Mouse (Mus musculus) liver, embryonic 11.5 days (tissue): ENCODE results near the gene Snrpg. TPM values are rescaled to one million over a fixed set of nuclear protein-coding genes. Genes with fewer than 3 reads are reported as not detected.

ENCODE experiments used
- ATAC-seq: fragments of 200-750 bp; cut with Nextera tagmentation; replicated peaks from 2 replicates; pipeline ENCODE4 v1.8.0; 2017; ENCODE audit warnings: moderate number of reproducible peaks, mild to moderate bottlenecking, moderate TSS enrichment, moderate library complexity; ENCODE audit not compliant: low FRiP score
- DNase-seq: peaks from one replicate; pipeline ENCODE4 v3.0.0-alpha.2; 2017; ENCODE audit warnings: low spot score
- H3K27ac ChIP-seq: fragments of 300-500 bp; sonication (generic); 2 replicates; pipeline ENCODE4 v1.5.1; 2014; ENCODE audit warnings: mild to moderate bottlenecking, low read depth, low read length, control low read depth
- H3K27me3 ChIP-seq: fragments of 300-500 bp; sonication (generic); replicated peaks from 2 replicates; pipeline ENCODE4 v1.6.1; 2014; ENCODE audit warnings: low read length, mixed read lengths; ENCODE audit not compliant: control insufficient read depth, insufficient read depth
- H3K36me3 ChIP-seq: fragments of 300-500 bp; sonication (generic); 2 replicates; pipeline ENCODE4 v1.6.1; 2014; ENCODE audit warnings: mild to moderate bottlenecking, low read length, moderate library complexity, mixed read lengths; ENCODE audit not compliant: control insufficient read depth, insufficient read depth
- H3K4me1 ChIP-seq: fragments of 300-500 bp; sonication (generic); replicated peaks from 2 replicates; pipeline ENCODE4 v1.6.1; 2014; ENCODE audit warnings: low read length, mixed read lengths; ENCODE audit not compliant: control insufficient read depth, insufficient read depth
- H3K4me2 ChIP-seq: fragments of 300-500 bp; sonication (generic); 2 replicates; pipeline ENCODE4 v1.6.1; 2014; ENCODE audit warnings: mild to moderate bottlenecking, control low read depth, moderate library complexity
- H3K4me3 ChIP-seq: fragments of 300-500 bp; sonication (generic); 2 replicates; pipeline ENCODE4 v1.5.1; 2014; ENCODE audit warnings: low read depth, low read length, control low read depth
- H3K9ac ChIP-seq: fragments of 300-500 bp; sonication (generic); 2 replicates; pipeline ENCODE4 v1.6.1; 2014; ENCODE audit warnings: low read depth, low read length, control low read depth
- H3K9me3 ChIP-seq: fragments of 300-500 bp; sonication (generic); 2 replicates; pipeline ENCODE4 v1.6.1; 2016; ENCODE audit warnings: low read length, inconsistent platforms, mixed read lengths; ENCODE audit not compliant: control insufficient read depth
- WGBS: fragments of 180-500 bp; shearing (Covaris S2); extraction: QIAGEN DNeasy Blood & Tissue Kit; methylation state at CpG from one replicate; pipeline ENCODE4 v1.1.7; 2014; 5-methylcytosine and 5-hydroxymethylcytosine counted together
- polyA plus RNA-seq: library from polyadenylated mRNA; unstranded; fragments of >200 nt; fragmentation: Nextera tagmentation; extraction: Ambion mirVana; gene quantifications from 2 replicates; pipeline ENCODE4 v1.2.1, GENCODE M21; 2014

Snrpg gene
- polyA plus RNA-seq, 1 experiment from 2014 or later, result 785 TPM

GRCm38 (mm10) chr6:86406306-86406705 lies 35.2 kb downstream of the Snrpg start:
- no peak overlapping the region for H3K4me2 ChIP-seq
- H3K9ac ChIP-seq, result no peak overlapping the region
- no peaks in the 10 kb centered on the region for H3K9me3 ChIP-seq
- H3K36me3 ChIP-seq, result peaks cover 2% of the 10 kb centered on the region; the same call in 1 of the 2 replicates
- H3K4me1 ChIP-seq, result peaks cover 6% of the 10 kb centered on the region; the same call in 1 of the 2 replicates
- no peaks in the 10 kb centered on the region for H3K27me3 ChIP-seq
- no peak overlapping the region for H3K4me3 ChIP-seq
- DNase-seq (no peak), ATAC-seq (no peak)
- H3K27ac ChIP-seq, result no peak overlapping the region

- WGBS, result 85% methylated on average over 6 of the region's 6 CpGs
- ATAC-seq (no peak), DNase-seq (no peak)
- no peaks in the 10 kb centered on the region for H3K4me1 ChIP-seq
- H3K27ac ChIP-seq, result no peak overlapping the region
- no peaks in the 10 kb centered on the region for H3K27me3 ChIP-seq
- no peak overlapping the region for H3K4me2 ChIP-seq
- H3K9ac ChIP-seq, result no peak overlapping the region
- no peak overlapping the region for H3K4me3 ChIP-seq
- H3K36me3 ChIP-seq, result peaks cover 36% of the 10 kb centered on the region
- no peaks in the 10 kb centered on the region for H3K9me3 ChIP-seq
Measured at GRCm38 (mm10) chr6:86418711-86419110, 47.6 kb downstream of the Snrpg start.

GRCm38 (mm10) chr6:86419239-86419638 lies 48.1 kb downstream of the Snrpg start:
- Histone ChIP-seq H3K4me2 (no peak overlapping the region), H3K9me3 (no peaks in the 10 kb centered on the region), H3K4me1 (no peaks in the 10 kb centered on the region), H3K4me3 (no peak overlapping the region), H3K27ac (no peak overlapping the region), H3K27me3 (no peaks in the 10 kb centered on the region), H3K36me3 (peaks cover 38% of the 10 kb centered on the region), H3K9ac (no peak overlapping the region)
- DNase-seq (no peak), ATAC-seq (no peak)
- 84% methylated on average over 3 of the region's 3 CpGs for WGBS

- WGBS, result 76% methylated on average over 6 of the region's 6 CpGs
- ATAC-seq (no peak), DNase-seq (no peak)
- no peaks in the 10 kb centered on the region for H3K27me3 ChIP-seq
- no peak overlapping the region for H3K4me3 ChIP-seq
- no peak overlapping the region for H3K9ac ChIP-seq
- peaks cover 39% of the 10 kb centered on the region for H3K36me3 ChIP-seq
- no peaks in the 10 kb centered on the region for H3K9me3 ChIP-seq
- H3K4me1 ChIP-seq, result no peaks in the 10 kb centered on the region
- no peak overlapping the region for H3K27ac ChIP-seq
- H3K4me2 ChIP-seq, result no peak overlapping the region
Measured at GRCm38 (mm10) chr6:86420491-86420890, 49.4 kb downstream of the Snrpg start.

- Histone ChIP-seq H3K4me1 (no peaks in the 10 kb centered on the region), H3K36me3 (peaks cover 30% of the 10 kb centered on the region; the same call in 1 of the 2 replicates)
Measured at GRCm38 (mm10) chr6:86426358-86426757, 55.3 kb downstream of the Snrpg start, which contains the start of gene Gm44790. Gene Gm44790, plus strand, starts transcription at chr6:86426658.

More at GRCm38 (mm10) chr6:86426358-86426757, 55.3 kb downstream of the Snrpg start, which contains the start of gene Gm44790:
- Histone ChIP-seq H3K27me3 (no peaks in the 10 kb centered on the region), H3K9me3 (no peaks in the 10 kb centered on the region), H3K9ac (no peak within 1 kb of the TSS), H3K27ac (no peak within 1 kb of the TSS), H3K4me2 (no peak within 1 kb of the TSS), H3K4me3 (no peak within 1 kb of the TSS)
- DNase-seq (no peak), ATAC-seq (no peak)
- WGBS, result 88% methylated on average over 1 of the region's 1 CpGs

Other genes with a start within 250 kb of the Snrpg start
- gene Tgfa, start 176.1 kb upstream of the Snrpg start, polyA plus RNA-seq, result 0.99 and 1.2 TPM in 2 replicates
- 188 and 198 TPM in 2 replicates for gene Fam136a, start 5.7 kb upstream of the Snrpg start, polyA plus RNA-seq
- 57.7 and 66.8 TPM in 2 replicates for gene Pcyox1, start 25.9 kb downstream of the Snrpg start, polyA plus RNA-seq
- 93.5 and 95.5 TPM in 2 replicates for gene Tia1, start 32.9 kb downstream of the Snrpg start, polyA plus RNA-seq
- 0.47 TPM in 1 of 2 replicates, not detected in the other for gene Gm44790, start 55.4 kb downstream of the Snrpg start, polyA plus RNA-seq
- gene C87436, start 67.1 kb downstream of the Snrpg start, polyA plus RNA-seq, result 24.8 and 25.9 TPM in 2 replicates
- 543 and 554 TPM in 2 replicates for gene Pcbp1, start 155.0 kb downstream of the Snrpg start, polyA plus RNA-seq